Mouse (Mus musculus): ENCODE results near the gene Eomes.
A peak's percentile ranks its signal among the peaks of the same experiment; 100 is the strongest.

GRCm38 (mm10) chr9:118478839-118479507 lies 961 bp downstream of the Eomes start:
- peak; percentile 41 for TF ChIP-seq CTCF (IDR thresholded peaks at IDR 0.05; ENCODE audit: low read depth)
- TF ChIP-seq EP300 (IDR thresholded peaks at IDR 0.05; ENCODE audit: low read depth): no peak

Measured in liver, postnatal 0 days (tissue).